Mouse (Mus musculus) neural tube, embryonic 14.5 days (tissue): Measurements from ENCODE around the gene Fen1. TPM values are rescaled to one million over a fixed set of nuclear protein-coding genes. Genes with fewer than 3 reads are reported as not detected.
A peak's percentile ranks its signal among the peaks of the same experiment; 100 is the strongest.

Experiments
- ATAC-seq: fragments of 200-750 bp; cut with Nextera tagmentation; 2 replicates; pipeline ENCODE4 v1.8.0; 2017; ENCODE audit warnings: low read depth, mild to moderate bottlenecking, moderate TSS enrichment, moderate library complexity
- H3K27ac ChIP-seq: fragments of 300-500 bp; sonication (generic); 2 replicates; pipeline ENCODE4 v1.5.1; 2014; ENCODE audit warnings: low read depth, mild to moderate bottlenecking, control low read depth, low read length, moderate library complexity, mixed read lengths
- H3K27me3 ChIP-seq: fragments of 300-500 bp; sonication (generic); 2 replicates; pipeline ENCODE4 v1.6.1; 2014; ENCODE audit warnings: low read length; ENCODE audit not compliant: control insufficient read depth, insufficient read depth
- H3K36me3 ChIP-seq: fragments of 300-500 bp; sonication (generic); 2 replicates; pipeline ENCODE4 v1.6.1; 2014; ENCODE audit warnings: low read length, mixed read lengths; ENCODE audit not compliant: control insufficient read depth, insufficient read depth
- H3K4me1 ChIP-seq: fragments of 300-500 bp; sonication (generic); 2 replicates; pipeline ENCODE4 v1.6.1; 2014; ENCODE audit warnings: low read length; ENCODE audit not compliant: control insufficient read depth, insufficient read depth
- H3K4me2 ChIP-seq: fragments of 300-500 bp; sonication (generic); 2 replicates; pipeline ENCODE4 v1.6.1; 2014; ENCODE audit warnings: mild to moderate bottlenecking, low read depth, low read length, control low read depth
- H3K4me3 ChIP-seq: fragments of 300-500 bp; sonication (generic); 2 replicates; pipeline ENCODE4 v1.5.1; 2014; ENCODE audit warnings: low read depth, low read length, control low read depth, mixed read lengths
- H3K9ac ChIP-seq: fragments of 300-500 bp; sonication (generic); replicated peaks from 2 replicates; pipeline ENCODE4 v1.6.1; 2014; ENCODE audit warnings: low read depth, mild to moderate bottlenecking, control low read depth, low read length, mixed read lengths
- H3K9me3 ChIP-seq: fragments of 300-500 bp; sonication (generic); 2 replicates; pipeline ENCODE4 v1.6.1; 2016; ENCODE audit warnings: low read length; ENCODE audit not compliant: control insufficient read depth
- WGBS: fragments of 180-500 bp; shearing (Covaris S2); extraction: QIAGEN DNeasy Blood & Tissue Kit; methylation state at CpG from one replicate; pipeline ENCODE4 v1.1.7; 2014; 5-methylcytosine and 5-hydroxymethylcytosine counted together
- polyA plus RNA-seq: library from polyadenylated mRNA; unstranded; fragments of >200 nt; fragmentation: Nextera tagmentation; extraction: Ambion mirVana; gene quantifications from 2 replicates; pipeline ENCODE4 v1.2.1, GENCODE M21; 2014

Fen1 gene
- polyA plus RNA-seq, 1 experiment from 2014 or later = 18.0 TPM

GRCm38 (mm10) chr19:10204616-10205001 is 640 bp upstream of the Fen1 start:
- H3K9ac ChIP-seq = peak overlapping the region; percentile 72; the same call in 1 of the 2 replicates
- H3K27ac ChIP-seq = no peak overlapping the region
- 2% methylated on average over 5 of the region's 5 CpGs for WGBS
- H3K4me1 ChIP-seq = peaks cover 15% of the 10 kb centered on the region; the same call in 1 of the 2 replicates
- no peaks in the 10 kb centered on the region for H3K9me3 ChIP-seq
- no peaks in the 10 kb centered on the region for H3K27me3 ChIP-seq
- ATAC-seq = 0 out of 2 replicates have a peak, but pooled peaks have one; percentile 10
- peaks cover 25% of the 10 kb centered on the region for H3K36me3 ChIP-seq
- peak overlapping the region; percentile 68 for H3K4me3 ChIP-seq
- peak overlapping the region; percentile 80 for H3K4me2 ChIP-seq

GRCm38 (mm10) chr19:10203146-10203847 is 672 bp downstream of the Fen1 start:
- peak overlapping the region; percentile 72 for H3K9ac ChIP-seq
- H3K4me1 ChIP-seq = peaks cover 15% of the 10 kb centered on the region; the same call in 1 of the 2 replicates
- H3K27me3 ChIP-seq = no peaks in the 10 kb centered on the region
- H3K27ac ChIP-seq = peak overlapping the region; percentile 81; the same call in 1 of the 2 replicates
- peaks cover 22% of the 10 kb centered on the region for H3K36me3 ChIP-seq
- no peak; the same call in 1 of the 2 replicates for ATAC-seq
- peak overlapping the region; percentile 68 for H3K4me3 ChIP-seq
- H3K9me3 ChIP-seq = no peaks in the 10 kb centered on the region
- WGBS = 2% methylated on average over 23 of the region's 23 CpGs
- peak overlapping the region; percentile 80 for H3K4me2 ChIP-seq

GRCm38 (mm10) chr19:10198723-10199122 is 5.2 kb downstream of the Fen1 start:
- Histone ChIP-seq H3K27me3 (no peaks in the 10 kb centered on the region), H3K9ac (no peak overlapping the region), H3K4me3 (no peak overlapping the region), H3K4me2 (no peak overlapping the region), H3K36me3 (peaks cover 35% of the 10 kb centered on the region), H3K9me3 (no peaks in the 10 kb centered on the region), H3K4me1 (peaks cover 8% of the 10 kb centered on the region; the same call in 1 of the 2 replicates), H3K27ac (no peak overlapping the region)
- ATAC-seq = peak; percentile 48; the same call in 1 of the 2 replicates
- 31% methylated on average over 3 of the region's 3 CpGs for WGBS

- 83% methylated on average over 2 of the region's 2 CpGs for WGBS
- no peak overlapping the region for H3K9ac ChIP-seq
- ATAC-seq = no peak
- peaks cover 39% of the 10 kb centered on the region for H3K36me3 ChIP-seq
- no peak overlapping the region for H3K4me2 ChIP-seq
- no peaks in the 10 kb centered on the region for H3K9me3 ChIP-seq
- no peak overlapping the region for H3K4me3 ChIP-seq
- no peak overlapping the region for H3K27ac ChIP-seq
- H3K27me3 ChIP-seq = no peaks in the 10 kb centered on the region
- peaks cover 6% of the 10 kb centered on the region; the same call in 1 of the 2 replicates for H3K4me1 ChIP-seq
Observed at GRCm38 (mm10) chr19:10198286-10198685, 5.7 kb downstream of the Fen1 start.

- no peaks in the 10 kb centered on the region for H3K4me1 ChIP-seq
- ATAC-seq = no peak
- no peaks in the 10 kb centered on the region for H3K9me3 ChIP-seq
- no peaks in the 10 kb centered on the region for H3K27me3 ChIP-seq
- H3K4me3 ChIP-seq = no peak overlapping the region
- no peak overlapping the region for H3K4me2 ChIP-seq
- peaks cover 51% of the 10 kb centered on the region for H3K36me3 ChIP-seq
- H3K27ac ChIP-seq = no peak overlapping the region
- WGBS = 94% methylated on average over 4 of the region's 4 CpGs
- H3K9ac ChIP-seq = no peak overlapping the region
Observed at GRCm38 (mm10) chr19:10197130-10197529, 6.8 kb downstream of the Fen1 start.

- Histone ChIP-seq H3K9ac (no peak overlapping the region), H3K9me3 (no peaks in the 10 kb centered on the region), H3K4me3 (no peak overlapping the region), H3K4me2 (no peak overlapping the region), H3K27ac (no peak overlapping the region), H3K36me3 (peaks cover 59% of the 10 kb centered on the region), H3K27me3 (no peaks in the 10 kb centered on the region), H3K4me1 (no peaks in the 10 kb centered on the region)
- ATAC-seq = no peak
- 69% methylated on average over 5 of the region's 5 CpGs for WGBS
Observed at GRCm38 (mm10) chr19:10195252-10195651, 8.7 kb downstream of the Fen1 start.

- Histone ChIP-seq H3K4me2 (no peak overlapping the region), H3K36me3 (peaks cover 58% of the 10 kb centered on the region), H3K9me3 (no peaks in the 10 kb centered on the region), H3K4me1 (no peaks in the 10 kb centered on the region), H3K4me3 (no peak overlapping the region), H3K27me3 (no peaks in the 10 kb centered on the region), H3K27ac (no peak overlapping the region), H3K9ac (no peak overlapping the region)
- WGBS = 88% methylated on average over 11 of the region's 11 CpGs
- ATAC-seq = no peak
Observed at GRCm38 (mm10) chr19:10194337-10194736, 9.6 kb downstream of the Fen1 start.

- WGBS = 78% methylated on average over 7 of the region's 7 CpGs
- Histone ChIP-seq H3K9me3 (no peaks in the 10 kb centered on the region), H3K4me2 (no peak overlapping the region)
Observed at GRCm38 (mm10) chr19:10191326-10191725, 12.6 kb downstream of the Fen1 start.

GRCm38 (mm10) chr19:10190796-10191195 is 13.2 kb downstream of the Fen1 start:
- no peaks in the 10 kb centered on the region for H3K9me3 ChIP-seq
- 57% methylated on average over 2 of the region's 2 CpGs for WGBS
- H3K27ac ChIP-seq = no peak overlapping the region

More at GRCm38 (mm10) chr19:10191326-10191725, 12.6 kb downstream of the Fen1 start:
- no peak for ATAC-seq
- H3K27me3 ChIP-seq = no peaks in the 10 kb centered on the region
- H3K9ac ChIP-seq = no peak overlapping the region
- H3K4me1 ChIP-seq = no peaks in the 10 kb centered on the region
- H3K36me3 ChIP-seq = peaks cover 79% of the 10 kb centered on the region
- no peak overlapping the region for H3K4me3 ChIP-seq
- H3K27ac ChIP-seq = no peak overlapping the region

More at GRCm38 (mm10) chr19:10190796-10191195, 13.2 kb downstream of the Fen1 start:
- Histone ChIP-seq H3K27me3 (no peaks in the 10 kb centered on the region), H3K9ac (no peak overlapping the region), H3K4me1 (no peaks in the 10 kb centered on the region), H3K36me3 (peaks cover 82% of the 10 kb centered on the region), H3K4me2 (no peak overlapping the region), H3K4me3 (no peak overlapping the region)
- ATAC-seq = no peak
